Mouse (Mus musculus): Measurements from ENCODE around the gene Fastkd5. TPM values are rescaled to one million over a fixed set of nuclear protein-coding genes. Genes with fewer than 3 reads are reported as not detected.

Gene Fastkd5
- polyA plus RNA-seq, 1 experiment: 3.7 TPM

GRCm38 (mm10) chr2:130597601-130598010, 32.2 kb downstream of the Fastkd5 start:
- no peak overlapping the region for H3K27ac ChIP-seq (ENCODE audit: control insufficient read depth, insufficient read depth, low read length)
- H3K4me3 ChIP-seq (ENCODE audit: control insufficient read depth, insufficient read depth, low read length): no peak overlapping the region
- no peaks in the 10 kb centered on the region for H3K27me3 ChIP-seq (ENCODE audit: control insufficient read depth, insufficient read depth, low read length)
- peak; percentile 16 for DNase-seq
- 70% methylated on average over 1 of the region's 1 CpGs for WGBS
- TF ChIP-seq POLR2A (IDR thresholded peaks at IDR 0.05; ENCODE audit: control insufficient read depth, extremely low read depth, insufficient read depth, low read length, poor library complexity): no peak
- TF ChIP-seq CTCF (IDR thresholded peaks at IDR 0.05; ENCODE audit: borderline replicate concordance, control insufficient read depth, extremely low read depth, insufficient read depth, low read length, poor library complexity): no peak
- H3K4me1 ChIP-seq (replicated peaks; ENCODE audit: control insufficient read depth, insufficient read depth, low read length): no peaks in the 10 kb centered on the region
- peaks cover 19% of the 10 kb centered on the region for H3K36me3 ChIP-seq (ENCODE audit: control insufficient read depth, insufficient read depth, low read length)

GRCm38 (mm10) chr2:130595596-130595995, 34.2 kb downstream of the Fastkd5 start:
- no peak overlapping the region for H3K4me3 ChIP-seq (ENCODE audit: control insufficient read depth, insufficient read depth, low read length)
- no peaks in the 10 kb centered on the region for H3K27me3 ChIP-seq (ENCODE audit: control insufficient read depth, insufficient read depth, low read length)
- H3K27ac ChIP-seq (ENCODE audit: control insufficient read depth, insufficient read depth, low read length): no peak overlapping the region
- H3K36me3 ChIP-seq (ENCODE audit: control insufficient read depth, insufficient read depth, low read length): peaks cover 12% of the 10 kb centered on the region
- DNase-seq: no peak
- no peaks in the 10 kb centered on the region for H3K4me1 ChIP-seq (replicated peaks; ENCODE audit: control insufficient read depth, insufficient read depth, low read length)
- 83% methylated on average over 1 of the region's 1 CpGs for WGBS
- no peak for TF ChIP-seq CTCF (IDR thresholded peaks at IDR 0.05; ENCODE audit: borderline replicate concordance, control insufficient read depth, extremely low read depth, insufficient read depth, low read length, poor library complexity)
- TF ChIP-seq POLR2A (IDR thresholded peaks at IDR 0.05; ENCODE audit: control insufficient read depth, extremely low read depth, insufficient read depth, low read length, poor library complexity): no peak

GRCm38 (mm10) chr2:130591016-130591415, 38.8 kb downstream of the Fastkd5 start:
- Histone ChIP-seq H3K4me3 (ENCODE audit: control insufficient read depth, insufficient read depth, low read length) (no peak overlapping the region), H3K36me3 (ENCODE audit: control insufficient read depth, insufficient read depth, low read length) (no peaks in the 10 kb centered on the region), H3K4me1 (replicated peaks; ENCODE audit: control insufficient read depth, insufficient read depth, low read length) (no peaks in the 10 kb centered on the region), H3K27ac (ENCODE audit: control insufficient read depth, insufficient read depth, low read length) (no peak overlapping the region), H3K27me3 (ENCODE audit: control insufficient read depth, insufficient read depth, low read length) (no peaks in the 10 kb centered on the region)
- WGBS: 97% methylated on average over 2 of the region's 2 CpGs
- DNase-seq: no peak
- TF ChIP-seq POLR2A (IDR thresholded peaks at IDR 0.05; ENCODE audit: control insufficient read depth, extremely low read depth, insufficient read depth, low read length, poor library complexity): no peak
- TF ChIP-seq CTCF (IDR thresholded peaks at IDR 0.05; ENCODE audit: borderline replicate concordance, control insufficient read depth, extremely low read depth, insufficient read depth, low read length, poor library complexity): no peak

GRCm38 (mm10) chr2:130589761-130590160, 40.1 kb downstream of the Fastkd5 start:
- no peak for DNase-seq
- 98% methylated on average over 2 of the region's 2 CpGs for WGBS
- H3K27ac ChIP-seq (ENCODE audit: control insufficient read depth, insufficient read depth, low read length): no peak overlapping the region

GRCm38 (mm10) chr2:130589157-130589556, 40.7 kb downstream of the Fastkd5 start:
- 82% methylated on average over 4 of the region's 4 CpGs for WGBS
- Histone ChIP-seq H3K36me3 (ENCODE audit: control insufficient read depth, insufficient read depth, low read length) (no peaks in the 10 kb centered on the region), H3K4me3 (ENCODE audit: control insufficient read depth, insufficient read depth, low read length) (no peak overlapping the region), H3K27ac (ENCODE audit: control insufficient read depth, insufficient read depth, low read length) (no peak overlapping the region), H3K4me1 (replicated peaks; ENCODE audit: control insufficient read depth, insufficient read depth, low read length) (no peaks in the 10 kb centered on the region), H3K27me3 (ENCODE audit: control insufficient read depth, insufficient read depth, low read length) (no peaks in the 10 kb centered on the region)
- DNase-seq: no peak
- no peak for TF ChIP-seq POLR2A (IDR thresholded peaks at IDR 0.05; ENCODE audit: control insufficient read depth, extremely low read depth, insufficient read depth, low read length, poor library complexity)
- no peak for TF ChIP-seq CTCF (IDR thresholded peaks at IDR 0.05; ENCODE audit: borderline replicate concordance, control insufficient read depth, extremely low read depth, insufficient read depth, low read length, poor library complexity)

More at GRCm38 (mm10) chr2:130589761-130590160, 40.1 kb downstream of the Fastkd5 start:
- TF ChIP-seq POLR2A (IDR thresholded peaks at IDR 0.05; ENCODE audit: control insufficient read depth, extremely low read depth, insufficient read depth, low read length, poor library complexity) (no peak), CTCF (IDR thresholded peaks at IDR 0.05; ENCODE audit: borderline replicate concordance, control insufficient read depth, extremely low read depth, insufficient read depth, low read length, poor library complexity) (no peak)
- no peaks in the 10 kb centered on the region for H3K27me3 ChIP-seq (ENCODE audit: control insufficient read depth, insufficient read depth, low read length)
- no peak overlapping the region for H3K4me3 ChIP-seq (ENCODE audit: control insufficient read depth, insufficient read depth, low read length)
- no peaks in the 10 kb centered on the region for H3K4me1 ChIP-seq (replicated peaks; ENCODE audit: control insufficient read depth, insufficient read depth, low read length)
- H3K36me3 ChIP-seq (ENCODE audit: control insufficient read depth, insufficient read depth, low read length): no peaks in the 10 kb centered on the region

GRCm38 (mm10) chr2:130588373-130588772, 41.5 kb downstream of the Fastkd5 start:
- 90% methylated on average over 2 of the region's 2 CpGs for WGBS
- no peaks in the 10 kb centered on the region for H3K36me3 ChIP-seq (ENCODE audit: control insufficient read depth, insufficient read depth, low read length)
- DNase-seq: no peak

GRCm38 (mm10) chr2:130586016-130586415, 43.8 kb downstream of the Fastkd5 start:
- no peaks in the 10 kb centered on the region for H3K36me3 ChIP-seq (ENCODE audit: control insufficient read depth, insufficient read depth, low read length)
- H3K27ac ChIP-seq (ENCODE audit: control insufficient read depth, insufficient read depth, low read length): no peak overlapping the region
- DNase-seq: no peak
- no peak for TF ChIP-seq CTCF (IDR thresholded peaks at IDR 0.05; ENCODE audit: borderline replicate concordance, control insufficient read depth, extremely low read depth, insufficient read depth, low read length, poor library complexity)
- TF ChIP-seq POLR2A (IDR thresholded peaks at IDR 0.05; ENCODE audit: control insufficient read depth, extremely low read depth, insufficient read depth, low read length, poor library complexity): no peak
- H3K4me1 ChIP-seq (replicated peaks; ENCODE audit: control insufficient read depth, insufficient read depth, low read length): no peaks in the 10 kb centered on the region
- peaks cover 5% of the 10 kb centered on the region; the same call in 1 of the 2 replicates for H3K27me3 ChIP-seq (ENCODE audit: control insufficient read depth, insufficient read depth, low read length)
- H3K4me3 ChIP-seq (ENCODE audit: control insufficient read depth, insufficient read depth, low read length): no peak overlapping the region
- WGBS: 66% methylated on average over 6 of the region's 6 CpGs

More at GRCm38 (mm10) chr2:130588373-130588772, 41.5 kb downstream of the Fastkd5 start:
- Histone ChIP-seq H3K4me3 (ENCODE audit: control insufficient read depth, insufficient read depth, low read length) (no peak overlapping the region), H3K27me3 (ENCODE audit: control insufficient read depth, insufficient read depth, low read length) (no peaks in the 10 kb centered on the region), H3K27ac (ENCODE audit: control insufficient read depth, insufficient read depth, low read length) (no peak overlapping the region), H3K4me1 (replicated peaks; ENCODE audit: control insufficient read depth, insufficient read depth, low read length) (no peaks in the 10 kb centered on the region)
- TF ChIP-seq CTCF (IDR thresholded peaks at IDR 0.05; ENCODE audit: borderline replicate concordance, control insufficient read depth, extremely low read depth, insufficient read depth, low read length, poor library complexity): no peak
- TF ChIP-seq POLR2A (IDR thresholded peaks at IDR 0.05; ENCODE audit: control insufficient read depth, extremely low read depth, insufficient read depth, low read length, poor library complexity): no peak

Data from thymus, adult 2 months (tissue).